Mouse (Mus musculus): ENCODE data around the gene Ube2i. TPM values are rescaled to one million over a fixed set of nuclear protein-coding genes. Genes with fewer than 3 reads are reported as not detected.
"Not testable (repeated sequence)": the region's sequence is repeated elsewhere in the genome, so short reads cannot be mapped to it uniquely, and the experiment has no call there.

Gene Ube2i
- total RNA-seq, 1 experiment from 2014 or later: 263 TPM

DNA sequence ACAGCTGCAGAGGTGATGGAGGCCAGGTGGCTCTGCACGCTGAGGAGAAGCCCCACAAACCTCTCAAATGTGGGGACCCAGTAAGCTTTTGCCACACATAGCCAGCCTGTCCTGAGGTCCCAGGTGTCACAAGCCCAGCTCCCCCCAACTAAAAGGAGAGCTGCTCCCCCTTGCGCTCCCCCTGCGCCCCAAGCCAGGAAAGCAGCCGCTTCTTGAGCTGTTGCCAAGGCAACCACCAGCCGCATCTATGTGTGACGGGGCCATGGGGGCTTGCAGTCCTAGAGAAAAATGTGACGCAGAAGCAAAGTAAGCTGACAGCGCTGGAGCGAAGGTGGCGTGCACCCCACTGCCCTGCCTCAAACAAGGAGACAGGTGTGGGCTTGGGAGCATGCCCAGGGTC lies 20.7 kb downstream of the Ube2i start:
- DNase-seq: no peak

DNA sequence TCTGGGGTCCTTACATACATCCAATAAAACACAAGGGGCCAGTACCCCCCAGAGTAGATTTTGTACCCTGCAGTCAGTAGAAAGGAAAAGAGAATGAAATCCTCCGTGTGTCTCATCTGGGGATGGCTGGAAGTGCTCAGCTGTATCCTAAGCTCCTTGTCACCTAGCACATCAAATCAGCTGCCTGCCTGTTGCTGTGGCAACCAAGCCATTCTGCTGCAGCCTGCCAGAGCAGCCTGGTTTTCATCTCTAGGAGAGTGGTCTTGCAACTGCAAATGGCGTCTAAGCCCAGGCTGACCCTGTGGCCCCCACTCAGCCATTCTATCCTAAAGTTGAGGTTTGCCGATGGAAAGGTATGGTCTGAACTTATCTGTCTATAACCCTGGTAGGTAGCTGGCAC lies 21.8 kb downstream of the Ube2i start:
- DNase-seq: no peak

DNA sequence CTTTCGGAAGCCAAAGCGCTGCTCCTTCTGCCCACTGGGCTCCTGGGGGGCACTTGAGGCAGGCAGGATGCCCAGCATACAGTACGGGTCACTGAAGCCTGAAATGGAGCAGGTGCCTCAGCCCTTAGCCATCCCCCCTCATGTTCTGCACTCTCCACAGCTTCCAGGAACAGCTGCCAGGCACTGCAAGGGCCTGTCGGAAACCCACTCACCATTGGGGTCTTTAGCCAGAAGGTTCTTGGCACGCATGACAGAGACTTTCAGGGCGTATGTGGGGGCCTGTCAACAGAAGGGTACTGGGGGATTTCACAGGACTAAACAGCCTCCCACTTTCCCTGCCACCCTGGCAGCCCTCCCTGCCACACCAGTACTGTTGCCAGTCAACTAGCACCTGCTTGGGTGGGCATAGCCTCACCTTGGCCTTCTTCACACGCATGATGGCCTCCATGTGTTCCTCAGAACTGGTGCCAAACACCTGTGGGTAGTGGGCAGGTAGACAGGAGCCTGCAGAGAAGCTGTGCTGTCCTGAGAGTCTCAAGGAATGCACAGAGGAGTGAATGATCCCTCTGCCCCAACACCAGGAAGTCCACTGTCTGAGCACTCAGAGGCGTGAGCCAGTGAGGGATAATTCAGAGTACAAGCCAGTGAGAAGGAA lies 24.1 kb downstream of the Ube2i start:
- no peak for DNase-seq

DNA sequence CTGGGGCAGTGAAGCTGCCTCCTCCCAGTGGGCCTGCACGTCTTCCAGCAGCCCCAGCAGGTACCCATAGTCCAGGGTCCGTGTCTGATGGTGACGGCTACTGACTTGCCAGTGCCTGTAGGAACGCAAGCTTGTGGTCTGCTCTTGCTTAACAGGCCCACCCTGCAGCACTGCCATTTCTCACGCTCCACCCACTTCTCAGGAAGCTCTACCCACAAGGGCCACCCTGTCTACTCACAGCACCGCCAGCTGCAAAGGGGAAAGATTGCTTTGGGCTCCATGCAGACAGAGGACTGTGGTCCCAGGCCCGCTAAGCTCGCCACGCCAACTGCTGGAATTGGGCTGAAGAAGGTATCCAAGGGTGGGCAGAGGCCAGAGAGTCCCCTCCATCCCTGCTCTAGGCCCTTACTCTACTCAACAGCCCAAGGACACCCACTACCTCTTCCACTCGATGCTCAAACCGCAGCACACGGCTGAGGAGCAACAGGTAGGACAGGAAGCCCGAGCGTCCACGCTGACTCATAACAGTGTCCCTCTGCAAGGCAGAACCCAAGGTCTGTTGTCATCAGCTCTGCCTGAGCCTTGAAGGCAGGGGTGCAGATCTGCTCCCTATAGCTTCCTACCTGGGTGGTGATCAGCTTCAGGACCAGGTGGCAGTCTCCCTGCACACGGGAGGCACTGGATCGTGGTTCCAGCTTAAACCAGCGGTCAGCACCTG lies 26.2 kb downstream of the Ube2i start:
- DNase-seq: no peak

DNA sequence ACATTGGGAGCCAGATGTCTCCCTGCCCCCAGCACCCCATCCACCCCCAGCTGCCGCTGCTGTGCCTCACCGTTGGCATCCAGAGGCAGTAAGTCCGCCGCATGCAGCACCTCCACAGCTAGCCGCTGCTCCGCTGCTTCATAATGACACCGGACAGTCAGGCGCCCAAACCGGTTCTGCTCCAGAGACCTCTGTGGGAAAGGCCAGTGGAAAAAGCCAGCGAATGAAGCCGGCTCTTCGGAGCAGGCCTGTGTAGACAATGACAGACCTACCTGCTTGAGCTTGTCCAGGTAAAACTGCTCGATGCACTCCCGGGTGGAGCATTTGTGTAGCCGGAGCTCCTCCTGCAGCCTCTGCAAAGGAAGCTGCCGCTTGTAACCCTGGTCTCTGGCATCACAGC lies 30.2 kb downstream of the Ube2i start:
- DNase-seq: no peak

DNA sequence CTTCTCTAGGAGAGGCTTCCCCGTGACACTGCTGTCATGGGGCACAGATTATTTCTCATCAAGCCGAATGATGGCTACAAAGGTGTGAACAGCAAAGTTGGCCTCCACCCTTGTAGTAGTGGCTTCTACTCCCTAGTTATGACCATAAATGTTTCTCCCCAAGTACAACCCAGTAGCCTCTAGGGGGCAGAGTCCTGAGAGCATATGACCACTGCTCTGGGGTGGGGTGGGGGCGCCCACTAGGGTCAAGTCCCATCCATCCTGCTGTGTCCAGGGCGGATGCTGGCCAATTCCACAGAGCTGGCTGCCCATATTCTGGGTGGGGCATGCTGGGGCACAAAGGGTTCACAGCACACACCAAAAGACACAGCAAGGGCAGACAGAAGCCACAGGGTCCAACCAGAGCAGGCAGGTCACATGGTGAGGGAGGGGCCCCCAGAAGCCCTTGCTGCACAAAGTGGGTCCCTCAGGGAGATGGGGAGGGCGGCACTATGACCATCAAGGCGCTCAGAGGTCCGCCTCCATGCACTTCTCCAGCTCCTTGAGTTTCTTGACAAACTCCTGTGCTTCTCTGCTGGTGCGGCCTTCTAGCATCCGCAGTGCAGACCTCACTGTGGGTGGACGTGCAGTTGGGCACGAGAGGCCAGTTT lies 31.2 kb downstream of the Ube2i start:
- DNase-seq: no peak

DNA sequence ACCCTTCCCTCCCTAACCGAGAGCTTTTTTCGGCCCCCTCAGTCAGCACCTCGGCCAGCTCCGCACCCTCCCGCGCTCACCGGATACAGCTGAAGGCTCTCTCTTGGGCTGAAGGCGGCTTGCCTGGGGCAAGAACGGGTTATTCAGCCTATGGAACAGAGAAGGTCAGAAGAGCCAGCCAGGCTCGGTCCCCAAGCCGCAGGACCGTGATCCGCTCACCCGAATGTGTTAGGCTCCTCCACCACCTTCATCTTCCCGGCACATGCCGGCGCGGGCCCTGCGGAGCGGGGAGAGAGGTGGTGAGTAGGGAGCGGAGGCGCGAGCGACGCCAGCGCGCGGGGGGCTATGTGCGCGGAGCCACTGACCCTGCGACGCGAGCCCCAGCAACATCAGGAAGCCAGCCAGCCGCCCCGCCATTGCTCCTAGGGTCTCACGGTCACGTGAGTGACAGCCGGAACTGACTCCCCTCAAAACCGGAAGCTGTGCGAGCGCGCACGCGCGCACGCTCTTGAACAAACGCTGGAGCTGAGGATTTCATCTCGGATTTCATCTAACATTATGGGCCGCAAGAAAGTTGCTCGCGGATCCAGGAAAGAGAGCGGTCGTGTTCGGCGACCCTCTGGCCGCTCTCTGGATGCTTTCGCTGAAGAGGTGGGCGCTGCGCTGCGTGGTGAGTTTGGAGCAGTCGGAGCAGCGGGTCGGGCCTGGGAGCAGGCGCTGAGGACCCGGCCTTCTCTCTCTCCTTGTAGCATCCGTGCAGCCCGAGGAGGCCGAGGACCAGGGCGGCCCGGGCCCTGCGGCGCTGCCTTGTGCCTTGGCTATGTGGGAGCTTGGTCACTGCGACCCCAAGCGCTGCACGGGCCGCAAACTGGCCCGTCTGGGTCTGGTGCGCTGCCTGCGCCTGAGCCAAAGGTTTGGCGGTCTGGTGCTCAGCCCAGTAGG lies 34.5 kb downstream of the Ube2i start, which contains the start of the genes Gnptg and Tsr3:
Gnptg (minus strand) TSS at position 430 of the 942 bp plus-strand sequence.
Tsr3 (plus strand) TSS at position 476 of the 942 bp plus-strand sequence.
- peak; percentile 85 for DNase-seq

DNA sequence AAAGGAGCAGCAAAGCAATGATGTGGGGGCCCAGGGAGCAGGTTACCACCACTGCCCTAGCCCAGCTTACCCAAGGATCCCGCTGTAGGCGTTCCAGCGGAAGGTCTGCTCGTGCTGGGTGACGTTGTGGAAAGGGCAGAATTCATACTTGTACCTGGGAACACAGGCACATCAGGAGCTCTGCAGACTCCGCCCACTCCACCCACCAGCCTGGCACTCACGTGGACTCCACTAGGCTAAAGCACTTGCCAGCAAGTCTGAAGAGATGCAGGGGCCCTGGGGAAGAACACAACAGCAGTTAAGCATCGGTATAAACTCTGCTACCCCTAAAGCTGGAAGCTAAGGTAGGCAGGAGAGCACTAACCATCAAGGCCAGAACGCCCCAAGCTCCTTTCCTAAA lies 38.8 kb downstream of the Ube2i start:
- DNase-seq: no peak

DNA sequence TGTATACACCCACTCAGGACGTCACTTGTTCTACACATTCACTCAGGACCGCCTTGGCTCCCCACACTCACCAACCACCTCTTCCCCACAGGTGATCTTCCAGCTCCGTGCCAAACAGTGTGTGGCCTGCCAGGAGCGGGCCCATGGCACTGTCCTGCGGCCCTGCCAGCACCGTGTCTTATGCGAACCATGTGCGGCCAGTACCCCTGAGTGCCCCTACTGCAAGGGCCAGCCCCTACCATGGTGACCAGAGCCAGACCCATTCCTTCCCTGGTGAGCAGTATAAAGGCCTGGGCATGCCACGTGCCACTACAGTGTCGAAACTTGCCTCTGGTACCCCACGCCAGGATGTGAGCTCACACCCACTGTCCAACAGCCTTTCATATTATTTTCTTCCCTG lies 42.8 kb downstream of the Ube2i start:
- DNase-seq: not testable (repeated sequence)

DNA sequence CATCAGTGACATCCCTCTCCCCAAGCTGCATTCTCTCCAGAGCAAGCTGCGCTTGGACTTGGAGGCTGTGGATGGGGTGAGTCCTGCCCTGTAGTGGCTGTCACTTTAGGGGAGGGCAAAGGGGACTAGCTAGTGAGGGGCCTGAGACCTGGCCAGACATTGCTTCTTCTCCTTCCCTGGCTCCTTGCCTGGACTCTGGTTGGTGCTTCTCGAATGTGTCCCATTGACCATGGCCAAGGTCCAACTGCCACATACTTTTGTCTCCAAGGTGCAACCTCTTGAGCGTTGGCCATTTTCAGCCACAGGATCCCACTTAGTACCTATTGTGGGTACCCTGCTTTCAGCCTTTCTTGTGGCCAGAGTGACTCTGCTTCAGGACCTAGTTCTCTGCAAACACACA lies 43.7 kb downstream of the Ube2i start:
- no peak for DNase-seq

DNA sequence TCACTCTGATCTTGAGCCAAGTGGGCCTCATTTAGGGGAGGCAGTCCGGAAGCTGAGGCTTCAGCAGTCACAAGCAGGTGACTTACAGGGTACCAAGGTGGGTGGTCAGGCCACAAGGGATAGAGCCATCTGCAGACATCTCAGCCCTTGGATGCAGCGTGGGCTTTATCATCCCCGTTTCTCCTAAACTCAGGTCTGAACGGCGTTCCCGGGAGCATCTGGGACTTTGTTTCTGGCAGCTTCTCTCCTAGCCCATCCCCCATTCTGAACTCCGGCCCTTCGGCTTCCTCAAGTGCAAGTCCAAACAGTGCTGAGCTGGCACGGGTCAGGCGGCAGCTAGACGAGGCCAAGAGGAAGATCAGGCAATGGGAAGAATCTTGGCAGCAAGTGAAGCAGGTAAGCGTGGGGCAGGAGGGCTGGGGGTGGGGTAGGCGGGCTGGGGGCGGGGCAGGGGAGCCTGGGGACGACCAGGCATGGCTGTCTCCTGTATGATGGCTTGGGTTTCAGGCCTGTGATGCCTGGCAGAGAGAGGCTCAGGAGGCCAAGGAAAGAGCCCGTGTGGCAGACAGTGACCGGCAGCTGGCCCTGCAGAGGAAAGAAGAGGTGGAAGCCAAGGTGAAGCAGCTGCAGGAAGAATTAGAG lies 44.3 kb downstream of the Ube2i start:
- not testable (repeated sequence) for DNase-seq

DNA sequence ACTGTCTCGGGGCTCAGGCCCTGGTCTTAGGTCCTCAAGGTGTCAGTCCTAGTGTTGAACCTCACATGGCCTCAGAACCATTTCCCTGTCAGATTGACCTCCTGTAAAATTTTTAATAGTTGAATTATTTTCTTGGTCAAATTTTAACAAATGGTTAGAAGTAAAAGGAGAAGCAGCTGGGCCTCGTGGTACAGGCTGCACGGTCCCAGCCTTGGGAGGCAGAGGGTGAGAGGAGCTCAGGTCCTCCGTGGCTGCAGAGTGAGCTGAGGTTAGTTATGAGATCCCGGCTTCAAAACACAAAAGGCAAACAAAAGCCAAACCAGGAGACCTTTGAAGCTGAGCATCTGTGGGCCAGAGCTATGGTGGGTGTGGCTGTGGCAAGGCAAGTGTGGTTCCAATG lies 46.4 kb downstream of the Ube2i start:
- DNase-seq: no peak

DNA sequence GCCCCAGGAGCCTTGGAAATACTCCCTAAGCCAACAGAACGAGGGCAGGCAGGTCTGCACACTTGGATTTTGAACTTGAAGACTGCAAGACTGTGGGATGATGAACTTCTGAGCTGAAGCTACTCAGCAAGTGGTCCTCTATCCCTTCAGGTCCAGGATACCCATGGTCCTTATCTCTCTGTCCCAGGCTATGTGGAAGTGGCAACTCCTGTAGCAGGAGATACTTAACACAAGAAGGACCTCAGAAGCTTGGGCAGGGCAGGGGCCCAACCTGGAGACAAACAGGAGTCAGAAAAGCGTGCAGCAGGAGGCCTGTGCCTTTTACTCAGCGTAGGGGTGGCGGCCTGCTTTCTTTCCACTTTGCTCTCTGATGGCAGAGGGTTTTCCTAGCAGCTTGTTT lies 48.8 kb downstream of the Ube2i start:
- no peak for DNase-seq

DNA sequence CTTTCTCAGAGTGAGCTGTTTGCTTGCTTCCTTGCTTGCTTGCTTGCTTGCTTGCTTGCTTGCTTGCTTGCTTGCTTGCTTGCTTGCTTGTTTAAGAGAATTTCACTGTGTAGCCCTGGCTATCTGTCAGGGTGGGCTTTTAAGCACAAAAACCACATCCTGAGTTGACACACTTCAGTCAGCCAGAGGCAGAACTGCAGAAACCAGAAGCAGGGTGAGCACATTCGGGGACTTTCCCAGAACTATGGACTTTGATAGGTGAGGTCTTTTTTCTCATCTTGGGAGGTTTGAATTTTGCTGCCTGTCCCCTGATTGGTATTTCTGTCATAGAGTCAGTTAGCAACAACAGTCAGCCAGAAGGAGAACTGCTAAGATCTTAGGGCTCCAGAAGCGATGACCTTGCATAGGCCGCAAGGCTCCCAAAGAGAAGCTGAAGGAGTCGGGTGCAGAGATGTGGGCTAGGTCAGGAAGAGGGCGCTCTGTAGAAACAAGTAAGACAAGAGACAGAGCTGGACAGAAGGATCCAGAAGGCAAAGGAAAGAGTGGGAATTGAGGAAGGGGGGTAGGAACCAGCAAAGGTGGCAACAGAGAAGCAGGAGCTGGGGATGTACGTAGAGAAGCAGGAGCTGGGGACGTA lies 49.7 kb downstream of the Ube2i start:
- DNase-seq: no peak

DNA sequence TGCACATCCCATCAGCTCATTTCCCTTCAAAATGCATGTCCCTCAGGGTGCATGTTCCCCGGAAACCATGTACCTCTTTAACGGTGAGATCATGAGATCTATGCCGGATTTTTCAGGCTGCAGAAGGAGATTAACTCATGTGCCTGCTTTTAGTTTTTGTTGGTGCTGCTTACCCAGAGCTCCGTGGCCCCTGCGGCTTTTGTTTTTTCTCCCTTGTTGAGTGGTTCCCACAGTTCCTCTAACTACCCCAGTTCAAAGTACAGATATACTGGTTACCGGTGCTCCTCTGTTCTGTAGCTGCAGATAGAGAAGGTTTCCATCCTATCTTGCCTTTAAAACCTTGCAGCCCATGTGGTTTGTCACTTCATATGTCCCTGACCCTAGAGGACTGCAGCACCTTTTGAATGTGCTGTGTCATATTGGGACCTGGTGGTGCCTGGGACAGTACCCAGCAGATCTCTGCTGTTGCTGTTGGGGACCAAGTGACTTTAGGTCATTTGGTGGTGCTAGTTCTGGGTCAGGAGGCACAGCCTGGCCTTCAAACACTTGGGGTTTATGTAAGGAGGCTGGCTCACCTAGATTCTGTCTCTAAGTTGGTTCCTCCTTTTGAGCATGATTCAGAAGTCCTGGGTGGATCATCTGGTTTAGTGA lies 51.3 kb downstream of the Ube2i start:
- DNase-seq: no peak

DNA sequence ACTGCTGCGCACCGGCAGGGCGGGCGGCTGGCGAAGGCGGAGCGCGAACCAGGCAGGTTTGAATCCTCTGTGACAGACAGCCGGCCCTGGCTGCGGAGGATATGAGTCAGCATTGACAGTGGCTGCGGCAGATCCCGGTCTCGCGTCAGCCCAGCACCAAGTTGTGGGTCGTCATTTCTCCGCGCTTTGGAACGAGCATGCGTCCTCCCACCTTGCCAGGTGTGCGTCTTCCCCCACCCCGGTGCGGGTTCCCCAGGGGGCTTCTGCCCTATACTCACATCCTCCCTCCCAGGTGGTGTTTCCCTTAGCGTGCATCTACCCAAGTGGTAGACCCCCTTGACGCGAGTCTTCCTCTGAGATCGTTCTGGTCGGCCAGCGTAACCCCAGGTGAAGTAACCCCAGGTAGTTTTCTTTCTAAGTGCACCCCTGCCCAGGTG lies 51.9 kb downstream of the Ube2i start:
- not testable (repeated sequence) for DNase-seq

DNA sequence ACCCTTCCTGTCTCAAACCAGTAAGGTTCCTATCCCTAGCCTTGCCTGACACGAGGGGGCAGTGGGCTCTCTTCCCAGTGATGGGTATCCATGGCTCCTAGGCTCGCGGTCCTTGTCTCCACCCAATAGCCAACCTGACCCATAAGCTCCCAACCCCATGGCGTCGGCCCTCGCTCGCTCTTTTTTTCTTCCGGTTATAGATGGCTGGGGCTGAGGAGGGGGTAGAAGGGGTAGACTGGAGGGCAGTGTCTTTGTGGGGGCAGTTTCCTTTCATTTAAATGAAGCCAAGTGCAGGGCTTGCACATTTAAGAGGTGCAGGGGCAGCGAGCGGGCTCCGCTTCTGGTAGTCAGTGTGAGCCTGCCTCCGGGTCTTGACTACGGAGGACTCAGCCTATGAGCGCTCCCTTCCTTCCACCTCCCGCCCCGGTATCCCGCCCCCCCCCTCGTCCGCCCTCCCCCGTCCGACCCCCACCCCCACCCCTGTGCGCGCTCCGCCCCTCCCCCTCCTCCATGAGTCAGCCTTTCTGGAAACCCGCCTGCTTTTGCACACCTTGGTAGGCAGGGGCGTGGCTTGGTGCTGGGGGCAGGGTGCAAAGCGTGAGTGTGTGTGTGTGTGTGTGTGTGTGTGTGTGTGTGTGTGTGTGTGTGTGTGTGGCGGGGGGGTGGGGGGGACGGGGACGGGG lies 52.5 kb downstream of the Ube2i start:
- peak; percentile 82 for DNase-seq

DNA sequence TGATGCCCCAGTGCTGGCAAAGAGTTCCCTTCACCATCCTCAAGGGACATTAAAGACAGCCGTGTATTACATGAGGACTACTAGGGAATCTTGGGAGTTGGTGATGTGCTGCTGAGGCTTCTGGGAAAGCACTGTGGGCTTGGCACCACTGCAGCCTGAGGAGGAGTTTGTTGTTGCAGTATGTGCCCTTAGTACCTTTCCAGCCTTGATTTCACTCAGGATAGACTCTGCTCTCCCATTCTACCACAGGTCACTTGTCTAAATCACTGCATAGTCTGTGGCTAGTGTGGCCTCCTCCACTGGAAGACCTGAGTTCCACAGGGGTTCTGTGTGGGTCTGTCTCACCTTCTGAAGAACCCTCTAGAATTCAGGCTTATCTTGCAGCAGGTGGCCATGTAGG lies 53.7 kb downstream of the Ube2i start:
- no peak for DNase-seq

DNA sequence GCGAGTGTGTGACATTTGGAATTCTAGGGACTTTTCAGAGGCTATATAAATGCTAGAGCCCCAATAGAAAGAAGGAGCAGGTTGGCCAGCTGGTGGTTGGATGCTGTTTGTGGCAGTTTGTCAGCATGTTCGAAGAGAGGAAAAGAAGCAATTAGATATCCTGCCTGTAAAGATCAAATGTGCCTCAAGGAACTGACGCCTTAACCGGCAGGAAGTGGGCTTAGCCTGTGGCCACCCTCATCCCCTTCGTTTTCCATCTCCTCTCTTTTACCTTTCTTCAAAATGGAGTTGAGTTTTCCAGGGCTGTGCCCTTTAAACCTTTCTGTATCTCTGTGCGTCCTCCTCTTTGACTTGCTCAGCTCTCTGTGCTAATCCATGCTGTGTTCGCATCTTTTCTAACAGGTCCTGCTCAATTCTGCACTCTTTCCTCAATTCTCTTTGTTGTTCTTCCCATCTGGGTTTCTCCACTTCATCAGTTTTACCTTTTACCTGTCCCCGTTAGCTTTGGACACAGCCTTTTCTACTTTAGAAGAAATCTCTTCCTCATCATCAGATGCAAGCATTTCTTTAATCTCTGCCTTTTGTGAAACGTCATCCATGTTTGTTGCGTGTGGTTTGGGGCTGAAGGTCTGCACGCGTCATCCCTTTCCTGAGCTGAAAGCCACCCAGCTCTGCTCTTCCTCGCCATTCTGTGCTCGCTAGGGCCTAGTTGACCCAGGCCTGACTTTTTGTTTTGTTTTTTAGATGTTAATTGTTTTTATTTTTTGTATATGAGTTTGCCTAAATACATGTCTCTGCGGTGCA lies 54.7 kb downstream of the Ube2i start:
- no peak for DNase-seq
